In the genomic region with DNA sequence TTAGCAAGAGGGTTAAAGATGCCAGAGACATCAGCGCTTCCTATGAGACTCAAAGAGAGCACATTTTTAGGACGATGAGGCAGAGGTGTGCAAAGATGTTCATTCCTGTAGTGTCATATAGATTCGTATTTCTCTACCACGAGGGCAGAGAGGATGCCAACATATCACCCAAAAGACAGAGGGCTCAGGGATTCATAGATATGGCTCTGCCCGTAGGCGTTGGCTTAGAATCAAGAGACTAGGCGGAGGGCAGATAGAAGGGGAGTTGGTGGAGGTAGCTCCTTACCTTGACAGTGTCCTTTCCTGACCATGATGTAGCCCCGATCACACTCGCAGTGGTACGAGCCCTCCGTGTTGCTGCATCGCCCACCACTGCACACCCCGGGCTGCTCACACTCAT, we compare ENCODE assay signal across 16 mouse cellular contexts.
"Had no signal": no experiment of that assay in that cellular context is flagged by ENCODE, and none has a peak within 500 bp of the region (broad histone marks: within the 10 kb centered on the region; RNA-seq: fewer than 3 reads in every experiment).

No protein-coding gene starts in this region.

- DNase-seq: gastrocnemius, adult 2 months; gastrocnemius, postnatal 14 days; gastrocnemius, postnatal 36 days; heart, adult 11 months; heart, adult 2 months; heart, postnatal 14 days; heart, postnatal 36 days; kidney, adult 18-20 months; kidney, adult 8-10 months; kidney, postnatal 10 days; kidney, postnatal 25 days; kidney, postnatal 4 days; left cerebral cortex, postnatal 4 days had no signal

- ATAC-seq: inflammation-experienced regulatory T-cells, adult 6 months; intestine, embryonic 15.5 days; intestine, postnatal 0 days had no signal
